Mouse (Mus musculus): ENCODE measurements around the gene Dido1. TPM values are rescaled to one million over a fixed set of nuclear protein-coding genes. Genes with fewer than 3 reads are reported as not detected.

The Dido1 gene
- total and polyA plus RNA-seq, 3 experiments, result 17.8 to 35.1 (median 30.1) TPM

GRCm38 (mm10) chr2:180655150-180655549, 54.6 kb downstream of the Dido1 start:
- peaks cover 0 to 3% of the 10 kb centered on the region in 2 experiments; a peak in 1 of 4 replicates for H3K36me3 ChIP-seq (ENCODE audit: control insufficient read depth in 1 of 2, insufficient read depth in 2 of 2, low read length in 2 of 2)
- no peak for DNase-seq (ENCODE audit: low read depth, low spot score)
- H3K4me3 ChIP-seq (ENCODE audit: control insufficient read depth in 1 of 2, insufficient read depth in 1 of 2, low read depth in 2 of 2, low read length in 2 of 2), result no peak overlapping the region
- H3K27ac ChIP-seq (ENCODE audit: control insufficient read depth, low read depth, low read length), result no peak overlapping the region
- H3K27me3 ChIP-seq (ENCODE audit: control insufficient read depth in 1 of 2, insufficient read depth in 2 of 2, low read length in 2 of 2), result peaks cover 0 to 2% of the 10 kb centered on the region in 2 experiments; a peak in 2 of 4 replicates
- no peak for TF ChIP-seq ZMIZ1 (IDR thresholded peaks at IDR 0.05; ENCODE audit: low read depth, low read length)
- no peak for TF ChIP-seq TCF12 (IDR thresholded peaks at IDR 0.05; ENCODE audit: low read depth, low read length)
- no peak for TF ChIP-seq UBTF (IDR thresholded peaks at IDR 0.05; ENCODE audit: borderline replicate concordance, insufficient read depth, low read depth, low read length)
- no peak for TF ChIP-seq NELFE (IDR thresholded peaks at IDR 0.05; ENCODE audit: low read depth, low read length)
- no peak for TF ChIP-seq ETS1 (IDR thresholded peaks at IDR 0.05; ENCODE audit: low read depth, low read length)
- no peak overlapping the region for H3K9ac ChIP-seq (ENCODE audit: control insufficient read depth, low read depth, low read length, poor library complexity, severe bottlenecking)
- H3K9me3 ChIP-seq (replicated peaks; ENCODE audit: insufficient read depth, low read length), result no peaks in the 10 kb centered on the region
- H3K79me2 ChIP-seq (ENCODE audit: control insufficient read depth, insufficient read depth, low read length, poor library complexity), result no peaks in the 10 kb centered on the region
- H3K4me1 ChIP-seq (ENCODE audit: control insufficient read depth in 1 of 2, insufficient read depth in 2 of 2, low read length in 2 of 2), result no peaks in the 10 kb centered on the region

DNA sequence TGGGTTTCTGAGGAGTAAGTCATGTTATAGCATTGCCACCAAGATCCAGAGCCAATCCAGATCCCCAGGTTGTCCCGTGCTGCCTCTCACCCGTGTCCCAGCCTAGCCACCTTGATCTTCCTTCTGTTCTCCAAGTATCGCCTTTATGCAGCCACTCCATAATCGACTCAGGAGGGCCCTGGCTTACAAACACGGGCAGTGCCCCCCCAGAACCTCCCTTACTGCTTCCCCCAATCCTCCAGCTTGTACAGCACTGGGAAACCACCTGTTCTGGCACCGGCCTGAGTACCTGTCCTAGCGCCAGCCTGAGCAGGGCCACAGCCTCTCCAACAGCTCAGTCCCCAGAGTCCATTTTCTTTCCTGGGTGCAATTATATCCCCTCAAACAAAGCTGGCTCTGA, 55.1 kb downstream of the Dido1 start:
- no peak overlapping the region for H3K9ac ChIP-seq (ENCODE audit: control insufficient read depth, low read depth, low read length, poor library complexity, severe bottlenecking)
- no peak for DNase-seq (ENCODE audit: low read depth, low spot score)
- no peaks in the 10 kb centered on the region for H3K4me1 ChIP-seq (ENCODE audit: control insufficient read depth in 1 of 2, insufficient read depth in 2 of 2, low read length in 2 of 2)
- H3K79me2 ChIP-seq (ENCODE audit: control insufficient read depth, insufficient read depth, low read length, poor library complexity), result no peaks in the 10 kb centered on the region
- TF ChIP-seq TCF12 (IDR thresholded peaks at IDR 0.05; ENCODE audit: low read depth, low read length), result no peak
- no peak for TF ChIP-seq RAD21 (IDR thresholded peaks at IDR 0.05; ENCODE audit: low read depth, low read length)
- TF ChIP-seq MAX (IDR thresholded peaks at IDR 0.05; ENCODE audit: low read length), result no peak
- TF ChIP-seq ELF1 (IDR thresholded peaks at IDR 0.05; ENCODE audit: low read depth, low read length), result no peak
- TF ChIP-seq NRF1 (IDR thresholded peaks at IDR 0.05; ENCODE audit: insufficient read depth, low read depth, low read length, poor library complexity, severe bottlenecking), result no peak
- TF ChIP-seq POLR2A (IDR thresholded peaks at IDR 0.05; ENCODE audit: control insufficient read depth in 1 of 2, insufficient read depth in 1 of 2, low read depth in 1 of 2, low read length in 2 of 2, poor library complexity in 1 of 2), result no peak
- TF ChIP-seq BHLHE40 (IDR thresholded peaks at IDR 0.05; ENCODE audit: borderline replicate concordance, low read depth, low read length), result no peak
- TF ChIP-seq POLR2AphosphoS2 (IDR thresholded peaks at IDR 0.05; ENCODE audit: low read length), result no peak
- TF ChIP-seq MYC (IDR thresholded peaks at IDR 0.05; ENCODE audit: low read depth, low read length), result no peak
- no peak for TF ChIP-seq ZC3H11A (IDR thresholded peaks at IDR 0.05; ENCODE audit: low read depth, low read length)
- TF ChIP-seq ZMIZ1 (IDR thresholded peaks at IDR 0.05; ENCODE audit: low read depth, low read length), result no peak
- TF ChIP-seq CHD2 (IDR thresholded peaks at IDR 0.05; ENCODE audit: low read length), result no peak
- TF ChIP-seq RCOR1 (IDR thresholded peaks at IDR 0.05; ENCODE audit: low read depth, low read length), result no peak
- no peak for TF ChIP-seq MAZ (IDR thresholded peaks at IDR 0.05; ENCODE audit: low read depth, low read length)
- no peak for TF ChIP-seq POLR2AphosphoS5 (IDR thresholded peaks at IDR 0.05; ENCODE audit: borderline replicate concordance, low read depth, low read length)
- TF ChIP-seq USF2 (IDR thresholded peaks at IDR 0.05; ENCODE audit: borderline replicate concordance in 1 of 2, insufficient read depth in 1 of 2, low read depth in 1 of 2, low read length in 2 of 2), result no peak
- no peak for TF ChIP-seq SIN3A (IDR thresholded peaks at IDR 0.05; ENCODE audit: low read length)
- TF ChIP-seq UBTF (IDR thresholded peaks at IDR 0.05; ENCODE audit: borderline replicate concordance, insufficient read depth, low read depth, low read length), result no peak
- TF ChIP-seq KAT2A (conservative IDR thresholded peaks at IDR 0.05; ENCODE audit: low read depth, low read length), result no peak
- TF ChIP-seq GATA1 (IDR thresholded peaks at IDR 0.05; ENCODE audit: low read depth, low read length), result no peak
- H3K4me3 ChIP-seq (ENCODE audit: control insufficient read depth in 1 of 2, insufficient read depth in 1 of 2, low read depth in 2 of 2, low read length in 2 of 2), result no peak overlapping the region
- no peak overlapping the region for H3K27ac ChIP-seq (ENCODE audit: control insufficient read depth, low read depth, low read length)
- H3K27me3 ChIP-seq (ENCODE audit: control insufficient read depth in 1 of 2, insufficient read depth in 2 of 2, low read length in 2 of 2), result peaks cover 0 to 5% of the 10 kb centered on the region in 2 experiments; a peak in 2 of 4 replicates
- peaks cover 0 to 3% of the 10 kb centered on the region in 2 experiments; a peak in 1 of 4 replicates for H3K36me3 ChIP-seq (ENCODE audit: control insufficient read depth in 1 of 2, insufficient read depth in 2 of 2, low read length in 2 of 2)
- H3K9me3 ChIP-seq (replicated peaks; ENCODE audit: insufficient read depth, low read length), result no peaks in the 10 kb centered on the region
